Mouse (Mus musculus) lung, adult 2 months (tissue): ENCODE data around the gene Cmklr1.

Experiments used
- CTCF ChIP-seq: fragments of 200-500 bp; IDR thresholded peaks from 2 replicates; pipeline ENCODE4 v1.5.1; 2011; ENCODE audit warnings: mild to moderate bottlenecking, low read length, control low read depth; ENCODE audit not compliant: insufficient read depth
- POLR2A ChIP-seq: fragments of 200-500 bp; IDR thresholded peaks from 2 replicates; pipeline ENCODE4 v1.6.1; 2011; ENCODE audit warnings: low read depth, mild to moderate bottlenecking, control low read depth, low read length, borderline replicate concordance; ENCODE audit errors: extremely low read depth

GRCm38 (mm10) chr5:113650035-113650865 lies at the start of gene Cmklr1:
- TF ChIP-seq CTCF (no peak), POLR2A (peak; percentile 45; the same call in 1 of the 2 replicates)
